Mouse (Mus musculus) liver, embryonic 18 days (tissue): ENCODE results near the gene Pglyrp1. TPM values are rescaled to one million over a fixed set of nuclear protein-coding genes. Genes with fewer than 3 reads are reported as not detected.

Source experiments
- polyA plus RNA-seq: library from polyadenylated mRNA; depleted of rRNA; stranded (reverse); fragments of >200 nt; gene quantifications from 2 replicates; pipeline ENCODE4 v1.2.3, GENCODE M21; 2012; rRNA removed

Pglyrp1 gene
- 92.2 and 111 TPM in 2 replicates for polyA plus RNA-seq

DNA sequence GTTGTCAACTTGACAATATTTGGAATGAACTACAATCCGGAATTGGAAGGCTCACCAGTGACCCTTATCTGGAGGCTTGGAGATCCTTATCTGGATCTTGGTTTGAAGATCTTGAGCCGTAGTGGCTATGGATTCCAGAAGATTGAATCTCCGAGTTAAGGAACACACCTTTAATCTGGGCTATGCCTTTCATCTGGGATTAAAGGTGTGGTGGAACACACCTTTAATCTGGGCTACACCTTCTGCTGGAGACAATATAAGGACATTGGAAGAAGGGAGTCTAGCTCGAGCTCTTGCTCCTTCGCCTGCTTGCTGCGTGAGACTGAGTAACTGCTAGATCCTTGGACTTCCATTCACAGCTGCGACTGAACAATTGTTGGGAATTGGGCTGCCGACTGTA, at the start of gene Pglyrp1:
Gene Pglyrp1 (plus strand): TSS at position 301 of the 400 bp plus-strand sequence.

DNA sequence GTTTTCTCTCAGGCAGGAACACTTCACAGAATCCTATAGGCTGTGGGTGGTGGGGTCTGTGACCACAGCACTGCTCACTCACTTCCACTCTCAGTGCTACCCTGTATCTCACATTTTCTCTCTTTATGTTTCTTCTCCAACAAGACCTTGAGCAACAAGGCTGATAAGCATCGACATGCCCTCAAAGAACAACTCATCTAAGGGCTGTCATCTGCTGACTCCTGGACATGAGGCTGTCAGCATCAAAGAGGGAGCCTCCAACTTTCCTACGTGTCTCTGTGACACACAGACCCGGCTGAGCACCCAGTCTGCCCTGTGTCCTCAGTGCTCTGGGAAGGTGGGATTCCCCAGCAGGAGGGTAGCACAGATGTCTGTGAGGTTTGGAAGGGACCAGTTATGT, 49.6 kb upstream of the Pglyrp1 start, which contains the start of gene Psg17:
Gene Psg17 (minus strand): TSS at position 101 of the 400 bp plus-strand sequence.

DNA sequence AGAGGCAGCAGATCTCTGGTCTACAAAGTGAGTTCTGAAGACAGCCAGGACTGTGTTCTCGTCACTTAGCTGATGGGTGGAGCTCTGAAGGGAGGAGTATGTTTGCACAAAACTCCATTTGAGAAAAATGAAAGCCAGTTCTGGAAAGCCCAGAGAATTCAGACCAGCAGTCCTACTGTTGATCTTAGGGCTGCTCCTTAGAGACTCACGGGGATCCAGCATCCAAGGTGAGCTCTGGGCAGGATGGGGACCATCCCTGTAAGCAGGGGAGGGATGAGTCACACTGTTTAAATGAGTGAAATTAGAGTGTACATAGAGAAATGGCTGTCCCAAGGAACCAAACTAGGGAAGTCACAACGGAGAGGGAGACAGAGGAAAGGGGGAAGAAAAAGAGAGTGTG, 31.3 kb upstream of the Pglyrp1 start, which contains the start of gene Mill2:
Gene Mill2 (plus strand): TSS at position 102 of the 400 bp plus-strand sequence.

DNA sequence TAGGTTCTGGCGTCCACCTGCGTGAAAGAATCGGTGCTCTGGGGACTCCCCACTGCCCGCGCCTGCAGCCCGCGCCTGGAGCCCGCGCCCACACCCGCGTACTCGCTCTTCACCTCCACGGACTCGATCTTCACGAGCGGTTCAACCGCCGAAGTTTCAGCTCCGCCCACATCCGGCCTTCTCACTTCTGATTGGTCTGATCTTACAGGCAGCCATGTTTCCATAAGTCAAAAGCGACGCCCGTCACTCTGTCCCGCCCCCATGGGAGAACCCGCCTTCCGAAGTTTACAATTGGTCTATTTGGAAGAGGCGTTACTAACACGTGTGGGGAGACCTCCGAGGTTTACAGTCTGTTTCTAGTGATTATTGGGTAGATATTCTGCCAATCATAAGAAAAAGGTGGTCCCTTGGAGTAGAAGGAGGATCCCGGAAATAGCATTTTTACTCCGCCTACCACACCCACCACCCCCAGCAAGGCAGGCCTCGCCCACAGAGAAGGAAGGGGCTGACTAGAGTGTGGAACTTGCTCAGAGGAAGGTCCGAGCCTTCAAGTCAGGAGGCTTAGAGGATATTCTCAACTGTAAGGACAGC, 39.2 kb downstream of the Pglyrp1 start, which contains the start of gene Ccdc61:
Gene Ccdc61 (minus strand): TSS at position 175 of the 591 bp plus-strand sequence.

DNA sequence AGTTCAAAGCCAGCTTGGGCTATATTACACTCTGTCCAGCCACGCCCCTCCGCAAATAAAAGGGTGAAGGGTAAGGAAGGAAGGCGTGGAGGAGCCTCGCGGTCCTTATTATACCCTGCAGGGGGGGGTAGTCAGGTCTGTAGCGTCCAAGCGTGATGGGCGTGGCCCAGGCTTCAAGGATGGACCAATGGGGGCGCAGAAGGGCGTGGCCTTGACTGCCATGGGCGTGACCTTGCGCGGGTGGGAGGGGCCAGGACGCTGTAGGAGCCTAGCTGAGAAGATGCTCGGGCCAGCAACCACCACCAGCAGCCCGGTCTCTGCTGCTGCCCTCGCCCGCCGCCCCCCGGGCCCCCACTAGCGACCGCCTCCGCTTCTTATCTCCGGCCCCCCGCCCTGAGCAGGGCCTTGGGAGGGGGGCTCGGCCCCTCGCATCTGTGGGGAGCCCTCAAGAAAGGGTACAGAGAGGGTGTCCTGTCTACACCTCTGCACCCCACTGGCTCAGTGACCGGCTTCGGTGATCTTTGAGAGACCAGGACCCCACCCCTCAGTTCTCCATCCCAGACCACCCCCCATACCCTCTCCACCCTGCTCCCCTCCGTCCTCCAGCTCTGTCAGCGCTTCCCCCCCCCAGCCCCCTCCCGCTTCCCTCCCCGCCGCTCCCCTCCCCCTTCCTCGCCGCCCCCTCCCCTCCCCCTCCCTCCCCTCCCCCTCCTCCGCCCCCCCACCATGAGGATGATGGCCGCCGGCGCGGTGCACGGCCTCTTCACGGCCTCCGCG, 54.2 kb downstream of the Pglyrp1 start, which contains the start of gene Nova2:
Gene Nova2 (plus strand): TSS at position 727 of the 777 bp plus-strand sequence.

Other genes with a start within 250 kb of the Pglyrp1 start
- not detected in 2 replicates for gene Psg21, start 214.6 kb upstream of the Pglyrp1 start, polyA plus RNA-seq
- gene Psg20, start 185.1 kb upstream of the Pglyrp1 start, polyA plus RNA-seq: not detected in 2 replicates
- 0.04 and 0.05 TPM in 2 replicates for gene Psg22, start 153.2 kb upstream of the Pglyrp1 start, polyA plus RNA-seq
- gene Psg19, start 72.8 kb upstream of the Pglyrp1 start, polyA plus RNA-seq: 0.02 TPM in 1 of 2 replicates, not detected in the other
- gene Psg17, start 49.7 kb upstream of the Pglyrp1 start, polyA plus RNA-seq: 0.01 TPM in 1 of 2 replicates, not detected in the other
- gene Mill2, start 31.4 kb upstream of the Pglyrp1 start, polyA plus RNA-seq: 0.53 and 0.58 TPM in 2 replicates
- 7.7 and 9.0 TPM in 2 replicates for gene Ccdc61, start 39.1 kb downstream of the Pglyrp1 start, polyA plus RNA-seq
- gene Nova2, start 54.6 kb downstream of the Pglyrp1 start, polyA plus RNA-seq: 0.08 and 0.13 TPM in 2 replicates
- not detected in 2 replicates for gene Nanos2, start 116.1 kb downstream of the Pglyrp1 start, polyA plus RNA-seq
- 0.18 and 0.19 TPM in 2 replicates for gene Mypop, start 119.9 kb downstream of the Pglyrp1 start, polyA plus RNA-seq
- 7.0 and 7.7 TPM in 2 replicates for gene Irf2bp1, start 132.7 kb downstream of the Pglyrp1 start, polyA plus RNA-seq
- 33.5 and 37.3 TPM in 2 replicates for gene Foxa3, start 152.2 kb downstream of the Pglyrp1 start, polyA plus RNA-seq
- 22.4 and 28.2 TPM in 2 replicates for gene Sympk, start 153.0 kb downstream of the Pglyrp1 start, polyA plus RNA-seq
- gene Rsph6a, start 183.4 kb downstream of the Pglyrp1 start, polyA plus RNA-seq: not detected in 2 replicates
- 17.7 and 21.3 TPM in 2 replicates for gene Dmwd, start 204.9 kb downstream of the Pglyrp1 start, polyA plus RNA-seq
- 28.8 and 30.2 TPM in 2 replicates for gene Dmpk, start 212.5 kb downstream of the Pglyrp1 start, polyA plus RNA-seq
- 5.0 and 6.1 TPM in 2 replicates for gene Six5, start 223.3 kb downstream of the Pglyrp1 start, polyA plus RNA-seq
- gene Gm4969, start 247.0 kb downstream of the Pglyrp1 start, polyA plus RNA-seq: 0.11 and 0.14 TPM in 2 replicates
- gene Fbxo46, start 248.5 kb downstream of the Pglyrp1 start, polyA plus RNA-seq: 2.1 and 2.2 TPM in 2 replicates